Mouse (Mus musculus): ENCODE results near the gene Csmd2.

Csmd2 gene

GRCm38 (mm10) chr4:128241854-128242356 is 254.2 kb downstream of the Csmd2 start:
- DNase-seq (ENCODE audit: low spot score): no peak

GRCm38 (mm10) chr4:128245201-128245600 is 257.5 kb downstream of the Csmd2 start:
- DNase-seq (ENCODE audit: low spot score): peak; percentile 56

- peak; percentile 85 for DNase-seq (ENCODE audit: low spot score)
Measured at GRCm38 (mm10) chr4:128248676-128249075, 261.0 kb downstream of the Csmd2 start.

GRCm38 (mm10) chr4:128259211-128259610 is 271.6 kb downstream of the Csmd2 start:
- DNase-seq (ENCODE audit: low spot score): no peak

GRCm38 (mm10) chr4:128260907-128261560 is 273.4 kb downstream of the Csmd2 start, which contains the start of gene Hmgb4:
Gene Hmgb4 (minus strand): TSS chr4:128260957.
- DNase-seq (ENCODE audit: low spot score): no peak

GRCm38 (mm10) chr4:128264491-128264890 is 276.8 kb downstream of the Csmd2 start:
- no peak for DNase-seq (ENCODE audit: low spot score)

GRCm38 (mm10) chr4:128265341-128265740 is 277.7 kb downstream of the Csmd2 start:
- no peak for DNase-seq (ENCODE audit: low spot score)

- peak; percentile 7 for DNase-seq (ENCODE audit: low spot score)
Measured at GRCm38 (mm10) chr4:128269261-128269875, 281.7 kb downstream of the Csmd2 start.

- DNase-seq (ENCODE audit: low spot score): no peak
Measured at GRCm38 (mm10) chr4:128270177-128270576, 282.5 kb downstream of the Csmd2 start.

- DNase-seq (ENCODE audit: low spot score): no peak
Measured at GRCm38 (mm10) chr4:128270931-128271330, 283.3 kb downstream of the Csmd2 start.

- no peak for DNase-seq (ENCODE audit: low spot score)
Measured at GRCm38 (mm10) chr4:128272501-128272900, 284.8 kb downstream of the Csmd2 start.

- DNase-seq (ENCODE audit: low spot score): no peak
Measured at GRCm38 (mm10) chr4:128273146-128273545, 285.5 kb downstream of the Csmd2 start.

- DNase-seq (ENCODE audit: low spot score): no peak
Measured at GRCm38 (mm10) chr4:128275116-128275515, 287.5 kb downstream of the Csmd2 start.

- DNase-seq (ENCODE audit: low spot score): no peak
Measured at GRCm38 (mm10) chr4:128275586-128275985, 287.9 kb downstream of the Csmd2 start.

GRCm38 (mm10) chr4:128285009-128285408 is 297.4 kb downstream of the Csmd2 start:
- no peak for DNase-seq (ENCODE audit: low spot score)

GRCm38 (mm10) chr4:128288095-128288494 is 300.4 kb downstream of the Csmd2 start:
- no peak for DNase-seq (ENCODE audit: low spot score)

- DNase-seq (ENCODE audit: low spot score): no peak
Measured at GRCm38 (mm10) chr4:128304049-128304448, 316.4 kb downstream of the Csmd2 start.

- no peak for DNase-seq (ENCODE audit: low spot score)
Measured at GRCm38 (mm10) chr4:128306011-128306410, 318.4 kb downstream of the Csmd2 start.

- no peak for DNase-seq (ENCODE audit: low spot score)
Measured at GRCm38 (mm10) chr4:128315328-128315727, 327.7 kb downstream of the Csmd2 start.

- DNase-seq (ENCODE audit: low spot score): peak; percentile 28
Measured at GRCm38 (mm10) chr4:128317951-128318350, 330.3 kb downstream of the Csmd2 start.

GRCm38 (mm10) chr4:128325511-128325910 is 337.9 kb downstream of the Csmd2 start:
- no peak for DNase-seq (ENCODE audit: low spot score)

- DNase-seq (ENCODE audit: low spot score): no peak
Measured at GRCm38 (mm10) chr4:128326755-128327154, 339.1 kb downstream of the Csmd2 start.

GRCm38 (mm10) chr4:128327421-128327820 is 339.8 kb downstream of the Csmd2 start:
- no peak for DNase-seq (ENCODE audit: low spot score)

- DNase-seq (ENCODE audit: low spot score): no peak
Measured at GRCm38 (mm10) chr4:128330519-128330918, 342.9 kb downstream of the Csmd2 start.
